Mouse (Mus musculus): ENCODE results near the gene Swi5.

Gene Swi5

GRCm38 (mm10) chr2:32287923-32288367 is at the start of gene Swi5:
TSS of gene Swi5 (minus strand) at chr2:32288075.
- DNase-seq (ENCODE audit: low read depth, low spot score): peak; percentile 100

GRCm38 (mm10) chr2:32335888-32336287 is 48.0 kb upstream of the Swi5 start:
- no peak for DNase-seq (ENCODE audit: low read depth, low spot score)

- no peak for DNase-seq (ENCODE audit: low read depth, low spot score)
Measured at GRCm38 (mm10) chr2:32332159-32332558, 44.3 kb upstream of the Swi5 start.

GRCm38 (mm10) chr2:32329531-32329930 is 41.7 kb upstream of the Swi5 start:
- peak; percentile 81 for DNase-seq (ENCODE audit: low read depth, low spot score)

- no peak for DNase-seq (ENCODE audit: low read depth, low spot score)
Measured at GRCm38 (mm10) chr2:32328911-32329460, 41.1 kb upstream of the Swi5 start.

- DNase-seq (ENCODE audit: low read depth, low spot score): no peak
Measured at GRCm38 (mm10) chr2:32327200-32327599, 39.3 kb upstream of the Swi5 start.

- peak; percentile 95 for DNase-seq (ENCODE audit: low read depth, low spot score)
Measured at GRCm38 (mm10) chr2:32325342-32325741, 37.5 kb upstream of the Swi5 start.

- DNase-seq (ENCODE audit: low read depth, low spot score): no peak
Measured at GRCm38 (mm10) chr2:32324322-32324721, 36.4 kb upstream of the Swi5 start.

- no peak for DNase-seq (ENCODE audit: low read depth, low spot score)
Measured at GRCm38 (mm10) chr2:32322754-32323741, 35.2 kb upstream of the Swi5 start.

- no peak for DNase-seq (ENCODE audit: low read depth, low spot score)
Measured at GRCm38 (mm10) chr2:32321591-32322298, 33.9 kb upstream of the Swi5 start.

GRCm38 (mm10) chr2:32320721-32321120 is 32.8 kb upstream of the Swi5 start:
- no peak for DNase-seq (ENCODE audit: low read depth, low spot score)

- peak; percentile 95 for DNase-seq (ENCODE audit: low read depth, low spot score)
Measured at GRCm38 (mm10) chr2:32319586-32320580, 32.0 kb upstream of the Swi5 start.

- DNase-seq (ENCODE audit: low read depth, low spot score): peak; percentile 88
Measured at GRCm38 (mm10) chr2:32318709-32319585, 31.1 kb upstream of the Swi5 start.

GRCm38 (mm10) chr2:32317791-32318417 is 30.0 kb upstream of the Swi5 start:
- DNase-seq (ENCODE audit: low read depth, low spot score): peak; percentile 98

- DNase-seq (ENCODE audit: low read depth, low spot score): peak; percentile 80
Measured at GRCm38 (mm10) chr2:32316887-32317656, 29.2 kb upstream of the Swi5 start.

GRCm38 (mm10) chr2:32315751-32316150 is 27.9 kb upstream of the Swi5 start:
- peak; percentile 93 for DNase-seq (ENCODE audit: low read depth, low spot score)

- no peak for DNase-seq (ENCODE audit: low read depth, low spot score)
Measured at GRCm38 (mm10) chr2:32314831-32315230, 27.0 kb upstream of the Swi5 start.

GRCm38 (mm10) chr2:32312318-32312964 is 24.6 kb upstream of the Swi5 start:
- no peak for DNase-seq (ENCODE audit: low read depth, low spot score)
